Mouse (Mus musculus) bone marrow macrophage, adult 2 months (primary cell): ENCODE measurements around the gene Pdzrn3.

Experiments used
- CTCF ChIP-seq: IDR thresholded peaks from 2 replicates; pipeline ENCODE4 v1.5.1; 2012; ENCODE audit warnings: low read depth, mild to moderate bottlenecking, low read length, moderate library complexity
- POLR2A ChIP-seq: IDR thresholded peaks from 2 replicates; pipeline ENCODE4 v1.6.1; 2012; ENCODE audit warnings: mild to moderate bottlenecking, low read depth, low read length, borderline replicate concordance

GRCm38 (mm10) chr6:101384476-101384875 is 6.8 kb upstream of the Pdzrn3 start:
- TF ChIP-seq POLR2A (no peak), CTCF (no peak)
